Mouse (Mus musculus): Measurements from ENCODE around the gene Miip. TPM values are rescaled to one million over a fixed set of nuclear protein-coding genes. Genes with fewer than 3 reads are reported as not detected.
"Not testable (repeated sequence)": the region's sequence is repeated elsewhere in the genome, so short reads cannot be mapped to it uniquely, and the experiment has no call there.

The Miip gene
- polyA plus RNA-seq, 1 experiment from 2014 or later, result 34.7 TPM

GRCm38 (mm10) chr4:147819659-147820058 lies 49.0 kb downstream of the Miip start:
- not testable (repeated sequence) for H3K27ac ChIP-seq (ENCODE audit: low read depth, low read length); ATAC-seq (ENCODE audit: low FRiP score, low TSS enrichment); H3K4me2 ChIP-seq (replicated peaks; ENCODE audit: low read depth, low read length); H3K4me1 ChIP-seq (ENCODE audit: control insufficient read depth, insufficient read depth, low read length); H3K36me3 ChIP-seq (ENCODE audit: control insufficient read depth, insufficient read depth, low read length); H3K27me3 ChIP-seq (ENCODE audit: control insufficient read depth, insufficient read depth, low read length); H3K9ac ChIP-seq (ENCODE audit: low read depth, low read length); H3K4me3 ChIP-seq (ENCODE audit: low read length)
- peaks cover 32% of the 10 kb centered on the region for H3K9me3 ChIP-seq (ENCODE audit: control insufficient read depth, low read length)
- WGBS, result 85% methylated on average over 7 of the region's 7 CpGs

- no peak overlapping the region for H3K27ac ChIP-seq (ENCODE audit: low read depth, low read length)
- ATAC-seq (ENCODE audit: low FRiP score, low TSS enrichment), result no peak
- no peaks in the 10 kb centered on the region for H3K27me3 ChIP-seq (ENCODE audit: control insufficient read depth, insufficient read depth, low read length)
- no peak overlapping the region for H3K4me2 ChIP-seq (replicated peaks; ENCODE audit: low read depth, low read length)
- H3K9ac ChIP-seq (ENCODE audit: low read depth, low read length), result no peak overlapping the region
- no peak overlapping the region for H3K4me3 ChIP-seq (ENCODE audit: low read length)
- peaks cover 5% of the 10 kb centered on the region; the same call in 1 of the 2 replicates for H3K9me3 ChIP-seq (ENCODE audit: control insufficient read depth, low read length)
- 88% methylated on average over 2 of the region's 2 CpGs for WGBS
- no peaks in the 10 kb centered on the region for H3K36me3 ChIP-seq (ENCODE audit: control insufficient read depth, insufficient read depth, low read length)
- no peaks in the 10 kb centered on the region for H3K4me1 ChIP-seq (ENCODE audit: control insufficient read depth, insufficient read depth, low read length)
These were observed 53.9 kb downstream of the Miip start for GRCm38 (mm10) chr4:147814592-147815167.

DNA sequence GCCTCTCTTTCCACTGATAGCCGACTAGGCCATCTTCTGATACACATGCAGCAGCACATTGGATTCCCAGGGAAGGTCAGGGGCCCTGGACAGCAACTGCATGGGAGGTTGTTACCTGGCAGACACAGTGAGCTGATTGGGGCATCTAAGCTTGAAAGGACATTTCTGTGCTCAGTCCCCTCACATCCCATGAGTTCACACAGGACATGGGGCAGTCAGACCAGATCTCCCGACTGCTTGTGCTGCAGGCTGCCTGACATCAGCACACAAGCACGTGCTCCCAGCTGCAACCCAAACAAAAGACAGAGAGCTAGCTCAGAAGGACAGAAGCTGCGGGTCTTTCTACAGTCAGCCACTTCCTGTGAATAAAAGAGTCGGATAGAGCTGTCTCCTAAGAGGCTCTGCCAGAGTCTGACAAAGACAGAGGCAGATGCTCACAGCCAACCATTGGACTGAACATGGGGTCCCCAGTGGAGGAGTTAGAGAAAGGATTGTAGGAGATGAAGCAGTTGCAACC lies 55.3 kb downstream of the Miip start:
- Histone ChIP-seq H3K4me3 (ENCODE audit: low read length) (no peak overlapping the region), H3K9me3 (ENCODE audit: control insufficient read depth, low read length) (peaks cover 2% of the 10 kb centered on the region; the same call in 1 of the 2 replicates), H3K36me3 (ENCODE audit: control insufficient read depth, insufficient read depth, low read length) (no peaks in the 10 kb centered on the region), H3K9ac (ENCODE audit: low read depth, low read length) (no peak overlapping the region), H3K4me2 (replicated peaks; ENCODE audit: low read depth, low read length) (no peak overlapping the region), H3K27ac (ENCODE audit: low read depth, low read length) (no peak overlapping the region), H3K4me1 (ENCODE audit: control insufficient read depth, insufficient read depth, low read length) (no peaks in the 10 kb centered on the region), H3K27me3 (ENCODE audit: control insufficient read depth, insufficient read depth, low read length) (no peaks in the 10 kb centered on the region)
- no peak for ATAC-seq (ENCODE audit: low FRiP score, low TSS enrichment)
- WGBS, result 51% methylated on average over 5 of the region's 5 CpGs

Other genes with a start within 250 kb of the Miip start
- 5.4 and 5.5 TPM in 2 replicates for gene Zfp979, start 226.3 kb downstream of the Miip start, polyA plus RNA-seq (2014; fragmentation: Nextera tagmentation; extraction: Ambion mirVana)
- gene Zfp534, start 166.3 kb downstream of the Miip start, polyA plus RNA-seq (2014; fragmentation: Nextera tagmentation; extraction: Ambion mirVana), result not detected in 2 replicates
- 11.0 and 14.9 TPM in 2 replicates for gene Zfp984, start 59.0 kb downstream of the Miip start, polyA plus RNA-seq (2014; fragmentation: Nextera tagmentation; extraction: Ambion mirVana)
- 5.0 and 5.4 TPM in 2 replicates for gene Zfp933, start 20.4 kb downstream of the Miip start, polyA plus RNA-seq (2014; fragmentation: Nextera tagmentation; extraction: Ambion mirVana)
- gene Fv1, start 163 bp upstream of the Miip start, polyA plus RNA-seq (2014; fragmentation: Nextera tagmentation; extraction: Ambion mirVana), result 4.6 and 11.6 TPM in 2 replicates
- gene Mfn2, start 35.9 kb upstream of the Miip start, polyA plus RNA-seq (2014; fragmentation: Nextera tagmentation; extraction: Ambion mirVana), result 12.1 and 31.0 TPM in 2 replicates
- gene Plod1, start 68.0 kb upstream of the Miip start, polyA plus RNA-seq (2014; fragmentation: Nextera tagmentation; extraction: Ambion mirVana), result 28.5 and 40.7 TPM in 2 replicates
- gene 2510039O18Rik, start 72.1 kb upstream of the Miip start, polyA plus RNA-seq (2014; fragmentation: Nextera tagmentation; extraction: Ambion mirVana), result 19.0 and 22.1 TPM in 2 replicates
- not detected in 2 replicates for gene Nppb, start 117.0 kb upstream of the Miip start, polyA plus RNA-seq (2014; fragmentation: Nextera tagmentation; extraction: Ambion mirVana)
- 0.45 TPM in 1 of 2 replicates, not detected in the other for gene Nppa, start 131.9 kb upstream of the Miip start, polyA plus RNA-seq (2014; fragmentation: Nextera tagmentation; extraction: Ambion mirVana)
- gene Clcn6, start 170.0 kb upstream of the Miip start, polyA plus RNA-seq (2014; fragmentation: Nextera tagmentation; extraction: Ambion mirVana), result 4.0 and 6.0 TPM in 2 replicates
- gene Mthfr, start 170.3 kb upstream of the Miip start, polyA plus RNA-seq (2014; fragmentation: Nextera tagmentation; extraction: Ambion mirVana), result 11.8 and 19.7 TPM in 2 replicates
- gene Agtrap, start 219.2 kb upstream of the Miip start, polyA plus RNA-seq (2014; fragmentation: Nextera tagmentation; extraction: Ambion mirVana), result 17.4 and 22.8 TPM in 2 replicates

Measured in kidney, embryonic 14.5 days (tissue).